Mouse (Mus musculus) olfactory bulb, adult 2 months (tissue): ENCODE measurements around the gene Kcnb1. TPM values are rescaled to one million over a fixed set of nuclear protein-coding genes. Genes with fewer than 3 reads are reported as not detected.
"Not testable (repeated sequence)": the region's sequence is repeated elsewhere in the genome, so short reads cannot be mapped to it uniquely, and the experiment has no call there.

Experiments
- H3K27ac ChIP-seq: fragments of 200-500 bp; 2 replicates; pipeline ENCODE4 v1.5.1; 2012; ENCODE audit warnings: low read depth, low read length; ENCODE audit not compliant: insufficient read depth
- H3K4me1 ChIP-seq: fragments of 200-500 bp; 2 replicates; pipeline ENCODE4 v1.6.1; 2012; ENCODE audit warnings: low read length; ENCODE audit not compliant: control insufficient read depth, insufficient read depth
- H3K4me3 ChIP-seq: fragments of 200-500 bp; 2 replicates; pipeline ENCODE4 v1.5.1; 2012; ENCODE audit warnings: mild to moderate bottlenecking, low read depth, low read length, moderate library complexity; ENCODE audit not compliant: insufficient read depth
- CTCF ChIP-seq: fragments of 200-500 bp; IDR thresholded peaks from 2 replicates; pipeline ENCODE4 v1.5.1; 2012; ENCODE audit warnings: low read depth, mild to moderate bottlenecking, low read length, moderate library complexity; ENCODE audit not compliant: insufficient read depth
- POLR2A ChIP-seq: fragments of 200-500 bp; IDR thresholded peaks from 2 replicates; pipeline ENCODE4 v1.6.1; 2012; ENCODE audit warnings: mild to moderate bottlenecking, low read depth, low read length, moderate library complexity; ENCODE audit not compliant: insufficient read depth
- WGBS: fragments of 180-500 bp; shearing (Covaris S2); methylation state at CpG from one replicate; pipeline ENCODE4 v1.1.7; 2018; 5-methylcytosine and 5-hydroxymethylcytosine counted together
- polyA plus RNA-seq: library from polyadenylated mRNA; stranded (reverse); fragments of >200 nt; gene quantifications from 2 replicates; pipeline ENCODE4 v1.2.4, GENCODE M21; 2012; ENCODE audit warnings: low replicate concordance; ENCODE audit not compliant: missing spikeins, insufficient read depth, insufficient read length

Kcnb1 gene
- polyA plus RNA-seq, 1 experiment = 145 TPM

- no peak for TF ChIP-seq POLR2A
- no peak for TF ChIP-seq CTCF
- Histone ChIP-seq H3K27ac (no peak overlapping the region), H3K4me3 (no peak overlapping the region), H3K4me1 (peaks cover 11% of the 10 kb centered on the region)
- WGBS = 51% methylated on average over 9 of the region's 9 CpGs
Observed at GRCm38 (mm10) chr2:167209900-167210299, 19.9 kb upstream of the Kcnb1 start.

- no peak overlapping the region for H3K27ac ChIP-seq
- WGBS = 68% methylated on average over 3 of the region's 3 CpGs
- H3K4me3 ChIP-seq = no peak overlapping the region
- no peak for TF ChIP-seq POLR2A
- peaks cover 17% of the 10 kb centered on the region for H3K4me1 ChIP-seq
Observed at GRCm38 (mm10) chr2:167208984-167209383, 19.0 kb upstream of the Kcnb1 start.

- 68% methylated on average over 18 of the region's 18 CpGs for WGBS
- H3K4me1 ChIP-seq = peaks cover 42% of the 10 kb centered on the region
- no peak for TF ChIP-seq POLR2A
- TF ChIP-seq CTCF = no peak
- no peak overlapping the region for H3K27ac ChIP-seq
- H3K4me3 ChIP-seq = no peak overlapping the region
Observed at GRCm38 (mm10) chr2:167205918-167206629, 16.1 kb upstream of the Kcnb1 start.

GRCm38 (mm10) chr2:167204686-167205085 lies 14.7 kb upstream of the Kcnb1 start:
- WGBS = 78% methylated on average over 5 of the region's 5 CpGs
- H3K27ac ChIP-seq, H3K4me3 ChIP-seq: not testable (repeated sequence)
- H3K4me1 ChIP-seq = peaks cover 53% of the 10 kb centered on the region

- peaks cover 55% of the 10 kb centered on the region for H3K4me1 ChIP-seq
- H3K4me3 ChIP-seq = no peak overlapping the region
- peak overlapping the region; percentile 88 for H3K27ac ChIP-seq
- WGBS = 51% methylated on average over 7 of the region's 7 CpGs
- TF ChIP-seq CTCF (no peak), POLR2A (no peak)
Observed at GRCm38 (mm10) chr2:167203505-167204166, 13.7 kb upstream of the Kcnb1 start.

GRCm38 (mm10) chr2:167201463-167202291 lies 11.7 kb upstream of the Kcnb1 start:
- TF ChIP-seq CTCF (0 out of 2 replicates have a peak, but pooled peaks have one; percentile 24), POLR2A (no peak)
- H3K27ac ChIP-seq = peak overlapping the region; percentile 98
- peak overlapping the region; percentile 28; the same call in 1 of the 2 replicates for H3K4me3 ChIP-seq
- H3K4me1 ChIP-seq = peaks cover 62% of the 10 kb centered on the region
- WGBS = 14% methylated on average over 16 of the region's 16 CpGs

GRCm38 (mm10) chr2:167198660-167199427 lies 8.9 kb upstream of the Kcnb1 start:
- Histone ChIP-seq H3K4me1 (peaks cover 51% of the 10 kb centered on the region), H3K27ac (no peak overlapping the region), H3K4me3 (no peak overlapping the region)
- TF ChIP-seq CTCF (no peak), POLR2A (no peak)
- WGBS = 72% methylated on average over 13 of the region's 13 CpGs

- peaks cover 29% of the 10 kb centered on the region for H3K4me1 ChIP-seq
- WGBS = 91% methylated on average over 3 of the region's 3 CpGs
- H3K4me3 ChIP-seq = no peak overlapping the region
- H3K27ac ChIP-seq = no peak overlapping the region
- TF ChIP-seq CTCF = no peak
- no peak for TF ChIP-seq POLR2A
Observed at GRCm38 (mm10) chr2:167193361-167193760, 3.4 kb upstream of the Kcnb1 start.
